Mouse (Mus musculus): ENCODE data around the gene Rassf8.
A peak's percentile ranks its signal among the peaks of the same experiment; 100 is the strongest.

Rassf8 gene

GRCm38 (mm10) chr6:145822218-145822617 is 75.7 kb downstream of the Rassf8 start:
- no peak for DNase-seq (ENCODE audit: extremely low read depth, low read depth)

DNA sequence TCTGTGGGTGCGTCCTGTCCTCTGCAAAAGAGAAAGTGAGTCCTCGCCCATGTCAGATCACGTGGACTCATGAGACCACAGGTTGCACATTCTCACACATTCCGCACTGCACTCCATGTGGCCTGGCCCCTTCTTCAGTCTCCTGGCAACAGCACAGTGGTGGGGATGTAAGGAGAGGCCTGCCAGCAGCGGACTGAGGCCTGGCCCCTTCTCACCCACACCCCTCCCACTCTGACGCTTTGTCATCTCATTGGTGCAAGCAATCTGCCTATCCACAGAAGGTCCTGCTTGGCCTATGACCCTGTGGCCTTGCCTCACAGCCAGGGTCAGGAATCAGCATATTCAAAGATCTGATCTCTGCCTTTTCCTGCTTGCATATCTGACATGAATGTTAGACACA is 76.6 kb downstream of the Rassf8 start:
- DNase-seq (ENCODE audit: extremely low read depth, low read depth), result no peak

- DNase-seq (ENCODE audit: extremely low read depth, low read depth), result no peak
These were observed 77.2 kb downstream of the Rassf8 start for GRCm38 (mm10) chr6:145823588-145824234.

GRCm38 (mm10) chr6:145826305-145826704 is 79.8 kb downstream of the Rassf8 start:
- no peak for DNase-seq (ENCODE audit: extremely low read depth, low read depth)

DNA sequence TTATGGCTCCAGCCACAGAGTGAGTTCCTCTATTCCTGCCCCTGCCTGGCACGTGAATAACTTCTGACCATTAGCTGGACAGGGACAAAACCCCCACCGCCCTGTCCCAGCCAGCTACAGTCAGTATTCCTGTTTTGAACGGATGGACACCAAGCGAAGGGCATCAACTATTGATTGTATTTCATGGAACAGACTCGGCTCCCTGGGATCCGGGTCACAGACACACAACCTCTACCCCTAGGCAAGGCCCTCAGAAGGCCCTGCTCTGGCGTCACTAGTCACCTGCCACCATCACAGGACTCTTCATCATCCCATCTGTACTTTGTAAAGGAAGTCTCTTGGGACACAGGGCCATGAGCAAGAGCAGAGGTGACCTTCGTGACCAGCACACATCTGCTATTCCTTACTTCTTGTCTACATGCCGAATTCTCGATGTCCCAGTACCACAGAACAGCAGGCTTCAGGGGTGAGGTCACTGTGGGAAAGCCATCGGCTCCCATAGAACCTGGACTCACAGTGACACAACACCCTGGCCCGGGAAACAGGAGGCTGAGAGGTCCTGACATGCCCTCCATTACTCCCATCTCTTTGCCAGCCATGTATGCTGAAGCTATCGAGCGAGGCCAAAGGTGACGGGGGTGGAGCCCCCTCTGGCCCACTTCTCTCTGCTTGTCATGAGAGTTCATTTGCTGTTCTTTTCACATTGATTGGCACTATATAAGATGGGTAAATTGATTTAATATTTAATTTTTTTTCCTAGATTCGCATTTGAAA is 82.7 kb downstream of the Rassf8 start:
- DNase-seq (ENCODE audit: extremely low read depth, low read depth), result no peak

DNA sequence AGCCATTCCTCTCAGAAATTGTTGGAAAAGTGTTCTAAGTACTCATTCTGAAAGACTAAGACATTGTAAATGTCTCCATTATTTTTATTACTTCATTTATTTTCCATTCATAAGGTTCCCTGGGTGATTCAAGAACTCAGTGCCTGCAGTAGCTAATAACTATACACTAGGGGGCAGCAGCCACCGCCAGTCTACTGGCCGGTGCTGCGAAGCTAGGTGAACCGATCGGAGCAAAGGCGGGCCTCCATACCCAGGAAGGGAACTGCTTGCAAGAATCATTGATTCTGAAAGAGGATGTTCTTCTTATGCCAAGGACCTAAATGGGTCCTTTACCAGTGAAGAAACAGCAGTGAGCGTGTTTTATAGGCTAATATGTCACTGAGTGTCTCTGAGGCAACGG is 83.6 kb downstream of the Rassf8 start:
- DNase-seq (ENCODE audit: extremely low read depth, low read depth), result peak; percentile 5

DNA sequence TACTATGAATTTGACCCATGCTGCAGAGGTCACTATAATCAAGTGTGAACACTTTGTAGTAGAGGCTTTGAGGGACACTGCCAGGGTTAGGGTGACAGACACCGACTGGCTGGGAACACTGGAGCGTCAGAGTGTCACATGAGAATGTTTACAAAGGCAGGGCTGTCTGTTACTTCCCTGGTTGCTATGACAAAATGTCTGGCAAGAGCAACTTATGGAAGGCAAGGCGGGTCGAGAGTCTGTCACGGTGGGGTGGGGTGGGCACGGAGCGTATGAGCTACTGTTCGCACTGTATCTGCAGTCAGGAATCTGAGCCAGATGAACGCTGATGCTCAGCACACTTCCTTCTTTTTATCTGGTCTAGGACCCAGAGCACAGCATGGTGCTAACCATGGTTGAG is 84.1 kb downstream of the Rassf8 start:
- DNase-seq (ENCODE audit: extremely low read depth, low read depth), result no peak

DNA sequence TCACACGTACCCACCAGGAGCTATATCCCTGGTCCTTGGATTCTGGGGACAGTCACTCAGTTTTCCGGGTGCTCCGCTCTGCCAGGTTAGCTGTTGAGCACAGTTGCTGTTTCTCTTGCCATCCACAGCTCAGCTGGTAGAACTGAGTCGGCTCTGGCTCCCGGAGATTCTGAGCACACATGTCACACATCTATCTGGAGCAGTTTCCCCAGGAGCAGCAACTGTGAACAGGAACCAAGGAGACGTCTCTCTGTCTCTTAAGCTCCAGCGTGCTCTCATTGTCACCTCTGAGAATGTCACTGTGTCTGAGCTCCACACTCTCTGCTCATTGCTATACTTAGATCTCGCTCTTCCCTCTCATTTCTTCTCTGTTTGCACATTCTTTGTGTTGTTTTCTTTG is 86.4 kb downstream of the Rassf8 start:
- no peak for DNase-seq (ENCODE audit: extremely low read depth, low read depth)

- DNase-seq (ENCODE audit: extremely low read depth, low read depth), result no peak
These were observed 88.8 kb downstream of the Rassf8 start for GRCm38 (mm10) chr6:145835359-145835758.

GRCm38 (mm10) chr6:145845611-145846010 is 99.1 kb downstream of the Rassf8 start:
- no peak for DNase-seq (ENCODE audit: extremely low read depth, low read depth)

DNA sequence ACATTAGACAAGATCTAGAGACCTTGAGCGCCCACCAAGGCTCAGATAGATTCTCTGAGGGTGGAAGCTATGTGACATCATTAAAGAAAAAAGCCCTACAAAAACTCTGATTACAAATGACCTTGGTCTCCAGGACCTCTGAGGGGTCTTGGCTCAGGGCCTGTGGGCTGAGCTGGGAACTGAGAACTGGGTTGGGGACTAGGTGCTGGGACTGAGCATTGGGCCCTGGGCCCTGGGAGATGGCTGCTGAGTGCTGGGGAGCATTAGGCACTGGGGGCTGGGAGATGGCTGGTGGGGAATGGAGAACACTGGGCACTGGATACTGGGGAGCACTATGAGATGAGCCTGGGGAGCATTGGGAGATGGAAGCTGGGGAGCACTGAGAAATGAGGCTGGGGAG is 99.5 kb downstream of the Rassf8 start:
- no peak for DNase-seq (ENCODE audit: extremely low read depth, low read depth)

- no peak for DNase-seq (ENCODE audit: extremely low read depth, low read depth)
These were observed 100.4 kb downstream of the Rassf8 start for GRCm38 (mm10) chr6:145846948-145847347.

DNA sequence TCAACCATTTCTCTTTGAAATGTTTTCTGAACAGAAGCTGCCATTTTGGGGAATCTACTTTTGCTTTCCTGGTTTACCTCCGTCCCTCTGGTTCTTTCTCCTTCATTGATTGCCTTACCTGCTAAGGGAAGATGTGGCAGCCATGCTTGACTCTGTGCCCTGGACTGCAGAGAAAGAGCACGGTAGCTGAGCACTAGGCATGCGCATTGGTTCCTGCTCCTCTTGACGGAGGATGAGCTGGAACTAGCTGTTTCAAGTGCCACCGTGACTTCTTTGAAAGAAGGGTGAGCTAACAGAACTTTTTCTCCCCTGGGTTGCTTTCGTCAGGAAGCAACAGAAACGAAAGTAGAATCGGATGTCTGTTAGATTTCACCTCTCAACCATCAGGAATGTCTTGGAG is 101.1 kb downstream of the Rassf8 start:
- no peak for DNase-seq (ENCODE audit: extremely low read depth, low read depth)

DNA sequence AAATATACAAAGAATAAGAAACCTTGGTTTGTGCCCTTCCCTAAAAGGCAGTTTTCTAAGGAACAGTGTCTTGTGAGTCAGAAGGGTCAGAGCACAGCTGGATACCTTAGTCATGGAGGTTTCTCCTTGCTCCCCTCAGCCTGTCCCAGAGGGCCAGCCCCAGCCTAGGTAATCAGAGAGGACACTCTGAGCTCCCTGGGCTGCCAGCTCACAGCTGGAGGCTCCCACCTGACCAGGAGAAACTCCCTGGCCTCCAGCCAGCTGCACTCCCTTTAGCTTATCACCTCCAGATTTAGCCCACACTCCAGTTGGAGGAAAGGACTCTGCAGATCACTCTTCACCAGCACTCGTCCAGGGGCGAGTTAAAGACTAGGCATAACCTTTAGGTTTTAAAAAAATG is 104.2 kb downstream of the Rassf8 start:
- DNase-seq (ENCODE audit: extremely low read depth, low read depth), result no peak

DNA sequence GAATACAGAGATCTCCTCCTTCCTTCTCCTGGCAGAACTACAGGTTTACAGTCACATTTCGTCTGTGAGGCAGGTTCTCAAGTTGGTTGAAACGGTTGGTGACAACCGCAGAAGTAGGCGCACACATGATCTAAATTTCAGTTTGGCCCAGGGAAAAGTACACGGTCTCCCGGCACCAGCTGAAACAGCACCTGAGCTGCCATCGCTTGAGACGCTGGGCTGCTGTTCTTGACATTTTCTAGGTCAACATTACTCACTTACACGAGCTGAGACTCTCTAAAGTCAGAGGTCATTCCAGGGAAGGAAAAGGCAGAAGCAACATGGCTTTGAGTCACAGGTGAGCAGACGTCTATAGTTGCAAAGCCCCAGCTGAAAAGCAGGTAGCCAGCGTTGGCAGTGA is 105.4 kb downstream of the Rassf8 start:
- DNase-seq (ENCODE audit: extremely low read depth, low read depth), result no peak

- no peak for DNase-seq (ENCODE audit: extremely low read depth, low read depth)
These were observed 106.2 kb downstream of the Rassf8 start for GRCm38 (mm10) chr6:145852708-145853107.

DNA sequence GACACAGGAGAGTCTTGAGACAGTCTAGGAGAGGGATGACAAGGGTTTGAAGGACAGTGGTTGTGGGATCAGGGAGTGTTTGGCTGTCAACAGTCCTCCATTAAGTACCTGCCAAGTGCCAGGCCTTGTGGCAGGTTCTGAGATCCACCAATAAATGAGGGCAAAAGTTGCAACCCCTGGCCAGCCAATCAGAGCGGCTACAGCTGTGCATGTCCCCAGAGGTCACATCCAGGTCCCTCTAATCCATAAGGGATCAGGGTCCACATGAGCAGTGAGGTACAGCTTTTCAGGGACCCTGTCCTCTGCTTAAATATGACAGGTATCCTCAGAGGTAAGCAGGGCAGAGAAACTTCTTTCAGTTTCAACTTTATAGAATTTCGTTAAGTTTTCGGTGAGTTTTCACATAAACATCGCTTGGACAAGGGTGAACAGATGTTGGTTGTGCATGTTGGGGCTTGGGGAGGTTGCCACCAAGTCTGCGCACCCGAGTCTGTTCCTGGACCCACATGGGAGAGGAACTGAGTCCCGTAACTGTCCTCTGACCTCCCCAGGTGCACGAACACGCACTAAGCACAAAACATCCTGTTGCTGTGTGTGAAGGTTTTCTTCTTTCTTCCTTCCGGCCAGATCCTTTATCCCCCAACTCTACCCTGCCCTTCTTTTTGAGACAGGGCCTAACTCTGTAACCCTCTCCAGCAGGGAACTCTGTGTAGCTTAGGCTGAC is 107.0 kb downstream of the Rassf8 start:
- no peak for DNase-seq (ENCODE audit: extremely low read depth, low read depth)

- no peak for DNase-seq (ENCODE audit: extremely low read depth, low read depth)
These were observed 108.2 kb downstream of the Rassf8 start for GRCm38 (mm10) chr6:145854756-145855155.

DNA sequence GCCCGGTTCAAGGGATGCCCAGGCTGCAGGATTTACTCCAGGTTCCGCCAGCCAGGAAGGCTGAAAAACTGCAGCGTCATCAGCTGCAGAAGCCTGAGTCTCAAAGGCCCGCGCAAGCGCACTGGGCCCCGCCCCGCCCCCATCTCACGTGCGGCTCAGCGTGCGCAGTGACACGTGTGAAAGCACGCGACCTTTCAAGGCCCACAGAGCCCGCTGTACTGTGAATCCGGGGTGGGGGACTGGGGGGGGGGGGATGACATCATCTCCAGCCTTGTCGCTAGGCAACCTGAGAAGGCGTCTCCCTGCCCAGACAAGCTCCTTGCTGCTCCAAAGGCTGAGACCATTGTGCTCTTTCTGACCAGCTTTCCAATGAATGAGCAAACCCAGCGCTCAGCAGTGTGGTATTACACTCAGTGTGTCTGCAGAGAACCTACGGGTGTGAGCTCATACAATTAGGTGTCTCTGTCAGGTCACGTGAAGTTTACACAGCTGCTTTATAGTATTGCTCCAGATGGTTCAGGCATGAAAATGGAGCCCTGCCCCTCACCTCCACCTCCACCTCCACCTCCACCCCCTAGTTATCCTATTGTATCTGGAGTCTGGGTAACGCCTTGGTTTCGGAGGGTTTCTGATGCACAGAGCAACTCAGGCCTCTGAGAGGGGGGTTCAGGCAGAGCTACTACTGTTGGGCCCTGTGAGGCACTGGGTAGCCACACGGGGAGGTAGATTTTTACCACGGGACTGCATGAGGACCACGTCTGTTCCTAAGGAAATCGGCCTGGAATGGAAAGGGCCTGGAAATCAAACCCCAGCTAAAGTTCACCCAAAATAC is 109.4 kb downstream of the Rassf8 start:
- DNase-seq (ENCODE audit: extremely low read depth, low read depth), result no peak

GRCm38 (mm10) chr6:145857428-145857827 is 110.9 kb downstream of the Rassf8 start:
- no peak for DNase-seq (ENCODE audit: extremely low read depth, low read depth)

GRCm38 (mm10) chr6:145858414-145858813 is 111.9 kb downstream of the Rassf8 start:
- DNase-seq (ENCODE audit: extremely low read depth, low read depth), result no peak

GRCm38 (mm10) chr6:145860350-145860749 is 113.8 kb downstream of the Rassf8 start:
- no peak for DNase-seq (ENCODE audit: extremely low read depth, low read depth)

Measured in MEL-GATA-1-ER (cell line).